Mouse (Mus musculus) layer of hippocampus, postnatal 14 days (tissue): ENCODE measurements at regions not wholly inside any gene's neighbourhood (a gene's known extent, or its start where the extent isn't known, plus 50 kb on each side); places are given as distances from the start of the nearest gene placed in this dataset.
A peak's percentile ranks its signal among the peaks of the same experiment; 100 is the strongest.
"Not testable (repeated sequence)": the region's sequence is repeated elsewhere in the genome, so short reads cannot be mapped to it uniquely, and the experiment has no call there.

Source experiments
- DNase-seq, 2 experiments: peaks; one replicate each; pipeline ENCODE4 v3.0.0; 2021 to 2022; ENCODE audit warnings: low spot score in 2 of 2, mixed read lengths in 1 of 2

DNA sequence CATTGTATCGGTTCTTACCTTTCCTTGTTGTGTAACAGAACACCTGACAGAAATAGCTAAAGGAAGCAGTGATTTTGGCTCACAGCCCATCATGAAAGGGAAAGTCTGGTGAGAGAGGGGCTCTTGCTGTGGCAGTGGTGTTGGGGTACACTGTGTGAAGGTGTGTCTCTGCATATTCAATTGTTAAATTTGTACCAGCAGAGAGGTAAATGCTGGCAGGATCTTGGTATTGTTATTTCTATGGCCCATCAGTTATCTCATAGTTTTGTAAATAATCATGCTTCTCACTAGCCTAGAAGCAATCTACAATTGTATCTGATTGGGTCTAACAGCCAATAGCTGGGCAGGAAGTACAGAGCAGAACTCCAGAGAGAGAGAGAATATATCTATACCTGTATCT is 95.7 kb downstream of the Mfap3l start:
- no peak for DNase-seq

DNA sequence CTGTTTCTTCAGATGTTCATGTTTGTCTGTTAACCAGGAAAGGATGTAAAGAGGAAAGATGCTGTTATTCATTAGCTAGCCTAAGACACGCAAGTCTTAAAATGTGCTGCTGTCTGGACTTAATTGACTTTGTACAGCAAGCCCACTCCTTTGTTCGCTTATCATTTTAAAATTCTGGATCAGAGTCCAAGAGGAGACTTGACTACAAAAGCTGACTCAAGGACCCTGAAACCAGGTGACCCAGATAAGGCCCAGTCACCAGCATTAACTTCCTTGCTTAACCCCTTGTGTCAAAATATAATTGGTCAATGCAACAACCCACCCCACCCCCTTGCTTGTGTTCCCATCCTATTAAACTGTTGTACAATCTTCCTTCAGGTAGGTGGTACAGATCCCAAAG is 99.9 kb downstream of the Mfap3l start:
- DNase-seq: no peak

DNA sequence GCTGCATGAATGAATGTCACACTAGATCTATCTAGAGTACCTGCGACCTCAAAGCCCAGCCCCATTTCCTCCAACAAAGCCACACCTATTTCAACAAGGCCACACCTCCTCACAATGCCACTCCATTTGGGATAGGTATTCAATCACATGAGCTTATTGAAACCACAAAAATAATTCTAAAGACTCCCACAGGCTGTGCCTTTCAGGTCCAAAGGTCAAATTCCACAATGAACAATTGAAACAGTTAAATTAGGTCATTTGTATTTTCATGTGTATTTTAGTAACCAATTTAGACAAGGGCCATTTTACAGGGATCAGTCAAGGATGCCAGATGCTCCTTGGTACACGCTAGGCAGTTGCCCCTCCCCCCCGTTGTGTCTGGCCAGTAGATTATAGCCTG is 103.3 kb downstream of the Mfap3l start:
- no peak for DNase-seq

DNA sequence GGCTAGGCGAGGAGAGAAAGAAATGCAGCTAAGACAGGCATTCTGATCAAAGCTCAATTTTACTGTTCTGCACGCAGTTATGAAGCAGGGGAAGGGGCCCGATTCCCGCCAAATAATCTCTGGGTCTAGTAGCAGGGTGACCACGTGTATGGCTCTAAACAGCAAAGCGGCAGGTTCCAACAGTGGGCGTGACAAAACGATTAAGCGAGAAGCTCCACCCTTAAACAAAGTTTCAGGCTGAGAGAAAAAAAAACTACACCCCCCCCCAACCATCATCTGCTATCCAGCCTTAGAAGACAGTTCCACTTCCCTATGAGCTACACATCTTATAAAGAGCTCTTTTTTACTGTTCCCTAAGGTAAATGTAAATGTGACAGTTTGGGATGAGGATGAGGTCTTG is 103.8 kb downstream of the Mfap3l start:
- no peak for DNase-seq

DNA sequence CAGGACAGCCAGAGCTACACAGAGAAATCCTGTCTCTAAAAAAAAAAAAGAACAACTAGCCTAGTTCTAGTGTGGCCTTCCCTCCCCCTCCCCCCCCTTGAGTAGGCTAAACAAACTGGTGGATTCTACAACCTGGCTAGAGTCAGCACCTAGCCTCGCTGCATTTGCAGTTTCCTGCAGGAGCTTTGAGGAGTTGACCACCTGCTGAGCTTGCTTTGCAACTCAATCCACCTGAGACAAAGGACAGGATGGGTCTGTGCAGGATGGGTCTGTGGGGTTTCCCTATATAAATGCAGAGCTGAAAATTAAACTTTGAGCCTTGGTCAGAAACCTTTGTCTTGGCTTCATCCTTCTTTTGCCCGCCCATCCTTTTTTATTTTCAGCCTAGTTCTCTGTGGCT is 104.3 kb downstream of the Mfap3l start:
- DNase-seq: no peak

DNA sequence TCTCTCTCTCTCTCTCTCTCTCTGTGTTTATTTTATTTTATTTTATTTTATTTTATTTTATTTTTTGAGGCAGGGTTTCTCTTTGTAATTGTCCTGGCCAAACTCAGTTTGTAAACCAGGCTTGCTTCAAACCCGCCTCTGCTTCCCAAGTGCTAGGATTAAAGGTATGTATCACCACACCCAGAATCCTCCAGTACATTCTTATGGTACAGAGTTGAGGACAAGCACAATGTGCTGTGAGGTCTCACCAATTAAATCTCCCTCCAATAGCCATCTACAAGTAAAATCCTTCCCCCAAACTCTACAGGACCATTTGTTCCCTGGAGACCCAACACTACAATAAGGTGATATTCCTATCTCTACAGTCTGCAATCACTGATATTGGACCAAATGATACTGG is 105.0 kb downstream of the Mfap3l start:
- DNase-seq: no peak

DNA sequence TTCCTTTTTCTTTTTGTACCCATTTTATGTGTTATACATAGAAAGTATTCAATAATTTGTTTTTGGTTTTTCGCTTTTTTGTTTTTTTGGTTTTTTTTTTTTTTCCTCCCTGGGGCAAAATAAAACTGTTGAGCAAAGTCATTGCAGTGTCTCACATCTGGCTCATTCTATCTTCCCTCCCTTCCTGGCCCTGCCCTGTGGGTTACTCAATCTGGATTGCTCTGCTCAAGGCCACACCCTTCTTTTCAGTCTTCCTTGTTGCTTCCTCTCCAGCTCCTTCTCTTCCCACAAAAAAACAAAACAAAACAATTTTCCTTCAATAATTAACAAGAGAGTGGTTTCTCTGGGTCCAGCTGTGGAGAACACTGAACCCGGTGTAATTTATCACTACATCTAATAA is 113.2 kb downstream of the Mfap3l start:
- DNase-seq: no peak

DNA sequence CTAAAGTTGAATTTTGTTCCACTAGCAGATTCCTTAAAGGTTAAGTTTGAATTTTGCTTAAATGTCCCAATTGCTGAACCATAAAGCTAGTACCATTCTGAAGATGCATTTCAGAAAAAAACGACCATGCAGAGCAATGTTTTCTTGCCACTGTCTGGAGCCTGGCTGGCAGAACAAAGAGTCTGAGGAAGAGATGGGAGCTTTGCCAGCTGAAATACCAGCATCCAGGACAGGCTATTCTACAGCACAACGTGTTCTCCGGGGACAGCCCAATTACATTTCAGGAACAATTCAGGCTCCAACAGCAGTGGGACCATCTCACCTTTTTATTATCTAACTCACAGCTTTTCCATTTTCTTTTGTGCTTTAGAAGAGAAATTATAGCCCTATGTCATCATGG is 113.9 kb downstream of the Mfap3l start:
- no peak for DNase-seq

DNA sequence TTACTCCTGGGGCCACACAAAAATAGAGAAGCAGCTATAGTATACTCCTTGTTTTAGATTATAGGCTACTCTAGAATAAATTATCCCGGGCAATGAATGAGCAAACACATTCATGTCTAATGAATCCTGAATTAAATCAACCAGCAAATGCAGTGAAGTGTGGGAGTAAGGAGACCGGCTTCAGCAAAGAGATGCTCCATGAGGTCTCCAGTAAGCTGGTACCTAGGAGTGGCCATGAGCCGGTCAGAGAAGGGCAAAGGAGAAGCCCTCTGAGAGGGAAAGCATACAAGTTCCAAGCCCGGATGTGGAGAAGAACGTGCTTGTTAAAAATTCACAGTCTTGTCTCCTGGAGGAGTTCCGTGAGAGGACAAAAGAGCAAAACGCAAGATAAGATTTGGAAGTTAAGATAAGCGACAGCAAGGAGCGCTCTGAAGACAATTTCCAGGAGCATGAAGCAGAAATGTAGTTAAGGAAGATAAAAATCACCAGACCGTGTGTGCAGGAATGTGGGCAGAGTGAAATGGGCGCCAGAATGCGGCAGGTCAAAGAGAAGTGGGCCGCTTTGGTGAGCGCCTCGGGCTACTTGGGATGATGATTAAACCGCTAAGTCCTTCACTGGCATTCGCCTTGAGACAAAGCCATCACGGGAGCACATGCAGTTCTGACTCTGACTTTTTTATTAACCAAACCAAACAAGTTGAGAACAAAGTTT is 123.2 kb downstream of the Mfap3l start:
- DNase-seq: no peak

DNA sequence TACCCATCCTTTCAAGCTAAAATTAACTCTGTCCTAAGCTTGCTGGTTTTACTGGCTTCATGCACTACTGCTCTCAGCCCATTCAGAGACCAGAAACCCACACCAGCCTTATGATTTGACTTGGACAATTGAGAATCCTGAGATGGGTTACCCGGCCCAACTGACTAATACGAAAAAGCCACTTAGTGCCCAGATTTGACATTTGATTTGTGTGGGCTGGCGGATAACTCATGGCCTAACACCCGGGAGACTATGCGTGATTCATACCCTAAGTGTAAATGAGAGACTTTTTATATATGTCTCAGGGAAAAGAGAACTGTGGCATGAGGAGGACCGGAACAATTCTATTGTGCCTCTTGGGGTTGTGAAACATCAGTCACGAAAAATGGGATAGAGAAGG is 126.3 kb upstream of the Hpf1 start:
- DNase-seq: no peak

DNA sequence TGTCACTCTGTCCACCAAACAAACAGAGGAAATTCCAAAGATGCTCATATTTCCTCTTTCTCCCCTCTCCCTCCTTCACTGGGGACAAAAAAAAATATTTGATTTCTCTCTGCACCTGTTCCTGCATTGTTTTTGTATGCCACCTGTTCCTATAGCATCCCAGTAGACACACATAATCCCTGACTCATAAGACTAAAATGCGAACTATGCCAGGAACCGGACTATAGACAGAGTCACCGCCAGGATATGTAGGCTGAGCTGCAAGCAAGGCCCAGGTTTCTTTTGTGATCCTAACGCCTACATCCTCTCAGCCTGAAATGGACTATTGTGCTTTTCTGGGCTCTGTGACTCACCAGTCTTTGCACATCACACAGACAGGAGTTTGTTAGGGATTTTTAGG is 116.9 kb upstream of the Hpf1 start:
- DNase-seq: peak in 1 of 2 experiments; percentile 6

DNA sequence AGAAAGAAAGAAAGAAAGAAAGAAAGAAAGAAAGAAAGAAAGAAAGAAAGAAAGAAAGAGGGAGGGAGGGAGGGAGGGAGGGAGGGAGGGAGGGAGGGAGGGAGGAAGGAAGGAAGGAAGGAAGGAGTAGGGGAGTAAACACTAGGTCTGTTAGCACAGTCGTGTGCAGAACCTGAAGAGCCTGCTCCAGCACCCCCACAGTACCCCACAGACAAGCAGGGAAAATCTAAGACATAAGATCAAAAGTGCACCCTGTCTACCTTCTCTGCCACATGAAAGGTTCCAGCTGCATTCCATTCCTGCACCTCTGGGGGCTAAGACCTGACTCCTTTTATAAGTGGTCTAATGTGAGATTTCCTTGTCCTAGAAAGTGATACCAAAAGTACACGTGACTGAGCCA is 114.0 kb upstream of the Hpf1 start:
- not testable (repeated sequence) for DNase-seq

DNA sequence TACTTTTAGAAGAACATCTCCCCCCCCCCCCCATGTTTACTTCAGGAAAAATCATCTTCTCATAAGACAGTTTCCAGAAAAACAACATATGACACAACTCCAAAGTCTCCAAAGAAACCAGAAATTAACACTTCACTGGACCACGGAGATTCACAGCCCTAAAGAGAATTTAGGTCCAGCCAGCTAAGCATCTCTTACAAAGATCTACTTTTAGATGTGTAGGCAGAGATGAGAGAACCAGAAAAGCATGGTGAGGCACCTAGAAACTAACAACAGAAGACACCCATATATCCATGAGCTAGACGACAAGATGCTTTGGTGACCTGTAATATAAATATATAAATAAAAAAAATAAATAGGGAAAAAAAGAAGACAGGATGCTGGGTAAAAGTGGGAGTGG is 105.2 kb upstream of the Hpf1 start:
- no peak for DNase-seq

DNA sequence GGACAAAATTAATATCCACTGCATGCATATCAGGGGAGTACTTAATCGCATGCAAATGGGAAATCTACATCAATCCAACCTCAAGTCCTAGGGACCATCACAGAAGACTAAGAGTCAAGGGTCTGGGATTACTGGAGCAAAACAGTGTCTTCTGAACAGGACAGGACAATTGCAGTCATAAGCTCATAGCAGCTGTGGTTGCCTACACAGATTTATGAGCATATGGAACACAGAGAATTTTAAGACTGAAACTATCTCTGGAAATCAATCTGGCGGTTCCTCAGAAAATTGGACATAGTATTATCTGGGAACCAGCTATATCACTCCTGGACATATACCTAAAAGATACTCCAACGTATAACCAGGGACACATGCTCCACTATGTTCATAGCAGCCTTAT is 99.8 kb upstream of the Hpf1 start:
- DNase-seq: no peak

DNA sequence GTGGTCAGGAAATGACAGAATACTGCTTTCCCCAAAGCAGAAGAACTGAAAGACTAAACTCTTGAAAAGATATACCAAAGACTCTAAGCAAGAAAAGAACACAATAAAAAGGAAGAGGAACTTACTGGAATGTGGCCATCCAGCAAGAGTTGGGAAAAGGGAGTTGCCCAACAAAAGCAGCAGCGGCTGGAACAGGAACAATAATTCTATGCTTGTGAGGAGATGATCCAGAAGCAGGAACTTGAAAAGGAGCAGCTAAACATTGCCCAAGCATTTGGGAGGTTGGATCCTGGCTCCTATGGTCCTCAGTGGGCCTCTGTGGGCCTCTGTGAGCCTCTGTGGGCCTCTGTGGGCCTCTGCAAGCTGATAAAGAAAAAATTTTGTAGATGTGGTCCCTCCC is 97.7 kb upstream of the Hpf1 start:
- no peak for DNase-seq

DNA sequence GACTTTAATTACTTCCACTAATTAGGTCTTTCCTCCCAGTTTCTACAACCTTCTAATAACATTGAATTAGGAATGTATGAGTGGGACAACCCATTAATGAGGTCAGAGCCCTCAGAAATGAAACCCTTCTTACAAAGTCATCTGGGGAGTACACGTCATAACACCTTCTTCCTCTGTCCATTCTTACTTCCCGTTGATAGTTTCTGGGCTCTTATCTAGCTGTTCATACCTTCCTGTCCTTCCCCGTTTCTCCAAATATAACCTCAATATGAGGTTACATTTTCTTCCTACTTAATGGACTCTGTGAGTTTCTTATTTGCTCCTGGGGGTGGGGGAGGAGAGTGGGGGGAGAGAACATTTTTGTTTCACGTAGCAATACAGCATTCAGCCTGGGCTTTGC is 85.4 kb upstream of the Hpf1 start:
- DNase-seq: no peak

DNA sequence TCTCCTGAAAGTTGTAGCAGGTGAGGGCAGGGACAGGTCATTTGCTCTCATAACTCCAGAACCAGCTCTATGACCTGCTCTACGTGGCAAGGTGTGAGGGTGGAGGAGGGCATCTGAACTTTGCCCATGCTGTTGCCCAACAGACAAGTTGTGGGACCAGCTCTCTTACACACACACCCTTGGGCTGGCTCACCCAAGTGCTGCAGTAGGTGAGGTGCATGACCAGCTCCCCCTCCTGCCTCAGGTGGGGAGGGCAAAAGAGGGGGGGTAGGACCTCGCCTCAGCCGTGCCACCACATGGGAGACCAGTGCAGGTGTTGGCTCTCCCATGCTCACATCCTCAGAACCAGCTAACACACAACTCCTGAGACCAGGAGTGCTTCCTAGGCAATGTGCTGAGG is 83.4 kb upstream of the Hpf1 start:
- DNase-seq: no peak

DNA sequence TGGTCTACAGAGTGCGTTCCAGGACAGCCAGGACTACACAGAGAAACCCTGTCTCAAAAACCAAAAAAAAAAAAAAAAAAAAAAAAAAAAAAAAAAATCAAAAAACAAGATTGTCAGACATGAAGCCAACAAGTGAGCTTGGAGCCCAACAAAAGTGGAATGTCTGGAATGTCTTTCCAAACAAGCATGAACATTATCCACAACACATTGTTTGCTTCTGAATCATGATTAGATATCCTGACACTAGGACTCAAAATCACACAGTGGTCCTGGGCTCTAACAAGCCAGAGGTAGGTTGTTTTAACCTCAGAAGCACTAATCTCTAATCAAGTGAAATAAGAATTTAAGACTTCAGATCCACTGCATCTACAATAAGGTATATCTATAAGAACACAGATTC is 80.4 kb upstream of the Hpf1 start:
- no peak for DNase-seq

DNA sequence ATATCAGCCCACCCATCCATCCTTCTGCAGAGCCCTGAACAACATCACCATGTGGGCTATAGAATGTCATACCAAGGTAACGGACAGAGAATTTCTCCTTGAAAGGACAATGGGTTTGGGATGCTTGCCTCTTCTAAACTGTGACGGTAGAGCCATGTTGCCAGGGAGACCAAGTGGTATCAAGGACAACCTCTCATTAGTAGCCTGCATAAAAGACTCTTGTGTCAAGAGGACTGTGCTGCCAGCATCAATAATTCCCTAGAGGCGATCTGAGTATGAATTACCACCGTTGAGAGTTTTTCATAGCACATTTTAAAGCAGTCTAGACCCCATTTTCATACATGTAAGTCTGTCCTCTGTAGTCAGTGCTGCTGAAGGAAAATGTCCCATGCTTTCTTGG is 79.3 kb upstream of the Hpf1 start:
- peak in 1 of 2 experiments; percentile 28 for DNase-seq

DNA sequence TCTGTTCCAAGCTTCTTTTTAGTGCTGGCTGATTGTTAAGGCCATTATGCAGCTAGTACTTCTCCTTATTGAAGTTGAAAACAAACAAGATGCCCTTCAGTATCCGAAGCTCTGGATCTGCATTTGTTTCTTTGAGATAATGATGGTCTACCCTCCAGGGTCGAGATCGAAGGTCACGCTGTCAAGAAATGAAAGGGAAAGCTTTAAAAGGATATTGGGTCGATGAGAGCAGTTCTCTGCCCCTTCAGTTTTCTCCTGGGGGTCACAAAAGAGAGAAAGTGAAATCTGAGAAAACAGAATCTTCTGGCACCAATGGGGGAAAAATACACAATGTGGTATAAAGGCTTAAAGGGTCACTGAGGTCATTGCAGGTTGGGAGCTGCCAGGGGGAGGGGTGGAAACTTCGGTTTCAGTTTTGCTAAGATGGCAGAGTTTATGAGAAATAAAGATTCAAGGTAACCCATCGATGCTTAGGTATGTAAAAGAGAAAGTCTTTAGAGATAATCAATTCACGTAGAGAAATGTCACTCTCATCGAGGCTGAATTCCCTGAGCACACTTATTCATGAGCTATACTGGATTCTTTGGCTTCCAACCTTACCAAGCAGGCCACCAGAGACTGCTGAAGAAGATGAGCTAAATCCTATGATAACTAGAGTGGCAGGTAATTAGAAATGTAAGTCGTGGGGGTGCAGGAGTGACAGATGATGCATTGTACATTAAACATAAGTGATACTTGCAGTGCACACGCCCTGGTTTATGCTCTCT is 64.4 kb upstream of the Hpf1 start:
- DNase-seq: no peak

DNA sequence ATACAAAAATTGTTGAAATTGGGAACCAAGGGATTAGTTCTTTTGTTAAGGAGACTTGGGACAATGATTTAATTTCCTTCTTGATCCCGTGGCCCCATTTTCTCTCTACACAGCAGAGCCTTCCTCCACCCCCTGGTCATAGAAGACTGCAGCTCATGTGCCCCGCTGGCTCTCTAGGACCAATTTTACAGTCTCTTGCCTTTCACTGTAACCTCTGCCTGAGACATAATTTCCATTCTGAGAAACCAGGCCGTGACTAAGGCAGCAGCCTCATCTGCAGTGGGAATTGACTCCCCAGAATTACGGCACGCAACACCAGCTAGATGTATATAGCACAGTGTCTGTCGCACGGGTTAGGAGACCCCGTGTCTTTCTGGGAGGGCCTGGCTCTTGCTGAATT is 63.0 kb upstream of the Hpf1 start:
- DNase-seq: no peak

DNA sequence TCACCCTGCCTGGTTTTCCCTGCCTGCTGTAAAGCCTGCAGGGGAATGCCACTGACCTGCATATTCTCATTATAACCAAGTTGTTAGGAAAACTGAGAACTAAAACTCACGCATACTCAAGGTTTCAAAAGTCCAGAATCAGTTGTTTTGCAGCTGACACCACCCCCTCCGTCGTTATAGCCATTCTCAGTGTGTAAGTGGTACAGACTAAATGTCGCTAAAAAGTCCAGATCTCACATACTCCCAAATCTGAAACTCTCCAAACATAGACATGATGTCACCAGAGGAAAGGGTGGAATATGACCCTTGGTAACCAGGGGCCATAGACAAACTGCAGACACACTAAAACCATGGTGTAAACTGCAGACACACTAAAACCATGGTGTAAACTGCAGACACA is 61.1 kb upstream of the Hpf1 start:
- no peak for DNase-seq

DNA sequence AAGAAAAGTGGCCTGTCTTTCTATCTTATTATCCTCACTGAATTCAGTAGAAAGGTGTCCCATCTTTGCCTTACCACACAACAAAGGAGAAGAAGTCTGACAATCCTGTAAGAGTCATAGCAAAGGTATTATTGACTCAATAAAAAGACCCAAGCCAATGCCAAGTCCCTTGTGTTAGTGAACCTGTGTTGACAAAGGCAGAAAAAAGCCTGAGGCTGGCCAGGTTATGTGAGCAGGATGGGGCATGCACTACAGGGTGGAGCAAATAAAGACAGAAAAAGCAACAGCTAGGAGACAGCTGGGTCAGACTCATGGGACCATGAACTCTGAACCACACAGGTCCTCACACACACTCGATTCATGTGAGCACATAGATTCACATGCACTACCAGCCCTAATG is 59.7 kb upstream of the Hpf1 start:
- DNase-seq: no peak
